Mouse (Mus musculus) liver, embryonic 13.5 days (tissue): ENCODE data around the gene Znrd1as. TPM values are rescaled to one million over a fixed set of nuclear protein-coding genes. Genes with fewer than 3 reads are reported as not detected.

ENCODE experiments used
- ATAC-seq: fragments of 200-750 bp; cut with Nextera tagmentation; 2 replicates; pipeline ENCODE4 v1.8.0; 2017; ENCODE audit warnings: low read depth, mild to moderate bottlenecking, moderate number of reproducible peaks, moderate library complexity
- DNase-seq: peaks from one replicate; pipeline ENCODE4 v3.0.0; 2022
- H3K27ac ChIP-seq: fragments of 300-500 bp; sonication (generic); 2 replicates; pipeline ENCODE4 v1.5.1; 2015; ENCODE audit warnings: moderate library complexity, mild to moderate bottlenecking, inconsistent platforms
- H3K27me3 ChIP-seq: fragments of 300-500 bp; sonication (generic); 2 replicates; pipeline ENCODE4 v1.6.1; 2015; ENCODE audit warnings: mild to moderate bottlenecking, inconsistent platforms
- H3K36me3 ChIP-seq: fragments of 300-500 bp; sonication (generic); 2 replicates; pipeline ENCODE4 v1.6.1; 2015; ENCODE audit warnings: mild to moderate bottlenecking, inconsistent platforms
- H3K4me1 ChIP-seq: fragments of 300-500 bp; sonication (generic); replicated peaks from 2 replicates; pipeline ENCODE4 v1.6.1; 2015; ENCODE audit warnings: inconsistent platforms
- H3K4me2 ChIP-seq: fragments of 300-500 bp; sonication (generic); 2 replicates; pipeline ENCODE4 v1.6.1; 2015; ENCODE audit warnings: inconsistent platforms, mild to moderate bottlenecking, moderate library complexity
- H3K4me3 ChIP-seq: fragments of 300-500 bp; sonication (generic); replicated peaks from 2 replicates; pipeline ENCODE4 v1.5.1; 2015; ENCODE audit warnings: mild to moderate bottlenecking, inconsistent platforms
- H3K9ac ChIP-seq: fragments of 300-500 bp; sonication (generic); 2 replicates; pipeline ENCODE4 v1.6.1; 2015; ENCODE audit warnings: mild to moderate bottlenecking, inconsistent platforms
- H3K9me3 ChIP-seq: fragments of 300-500 bp; sonication (generic); replicated peaks from 2 replicates; pipeline ENCODE4 v1.6.1; 2016; ENCODE audit warnings: inconsistent platforms
- WGBS: fragments of 180-500 bp; shearing (Covaris S2); methylation state at CpG from one replicate; pipeline ENCODE4 v1.1.7; 2015; ENCODE audit not compliant: insufficient replicate concordance; 5-methylcytosine and 5-hydroxymethylcytosine counted together
- polyA plus RNA-seq: library from polyadenylated mRNA; unstranded; fragments of >200 nt; fragmentation: Nextera tagmentation; extraction: Ambion mirVana; gene quantifications from 2 replicates; pipeline ENCODE4 v1.2.1, GENCODE M21; 2015

The Znrd1as gene
- polyA plus RNA-seq, 1 experiment from 2014 or later: 3.5 TPM

DNA sequence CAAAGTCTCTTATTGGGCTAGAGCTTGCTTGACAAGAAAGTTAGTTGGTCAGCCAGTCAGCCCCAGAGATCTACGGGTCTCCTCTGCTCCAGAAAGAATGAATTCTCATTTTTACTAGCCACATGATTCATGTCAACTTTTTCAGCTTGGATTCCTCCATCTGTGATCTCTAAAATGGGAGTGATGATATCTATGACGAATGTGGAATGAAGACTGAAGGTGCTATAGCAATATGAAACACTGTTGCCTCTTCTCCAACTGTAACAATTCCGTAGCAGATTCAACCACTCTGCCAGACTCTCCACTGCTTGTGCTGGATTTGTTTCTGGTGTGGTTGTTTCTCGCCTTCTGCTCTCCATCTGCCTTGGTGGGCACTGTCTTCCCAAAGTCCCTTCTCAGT is 27.3 kb upstream of the Znrd1as start:
- Histone ChIP-seq H3K27me3 (no peaks in the 10 kb centered on the region), H3K4me2 (no peak overlapping the region), H3K9ac (no peak overlapping the region), H3K27ac (no peak overlapping the region), H3K36me3 (no peaks in the 10 kb centered on the region), H3K4me3 (no peak overlapping the region), H3K9me3 (no peaks in the 10 kb centered on the region), H3K4me1 (no peaks in the 10 kb centered on the region)
- WGBS: 48% methylated on average over 4 of the region's 4 CpGs
- ATAC-seq (no peak), DNase-seq (no peak)

GRCm38 (mm10) chr17:36931806-36932205 is 26.6 kb upstream of the Znrd1as start:
- no peaks in the 10 kb centered on the region for H3K4me1 ChIP-seq
- ATAC-seq: no peak
- H3K27me3 ChIP-seq: no peaks in the 10 kb centered on the region
- no peak overlapping the region for H3K4me3 ChIP-seq
- H3K27ac ChIP-seq: no peak overlapping the region
- H3K36me3 ChIP-seq: no peaks in the 10 kb centered on the region
- WGBS: 46% methylated on average over 2 of the region's 2 CpGs
- H3K9me3 ChIP-seq: no peaks in the 10 kb centered on the region
- no peak overlapping the region for H3K4me2 ChIP-seq
- H3K9ac ChIP-seq: no peak overlapping the region
- no peak for DNase-seq

- no peak for ATAC-seq
- H3K27me3 ChIP-seq: peaks cover 46% of the 10 kb centered on the region
- no peak overlapping the region for H3K27ac ChIP-seq
- H3K36me3 ChIP-seq: no peaks in the 10 kb centered on the region
- 54% methylated on average over 2 of the region's 2 CpGs for WGBS
- H3K4me2 ChIP-seq: no peak overlapping the region
- H3K9me3 ChIP-seq: no peaks in the 10 kb centered on the region
- no peak for DNase-seq
- H3K4me3 ChIP-seq: no peak overlapping the region
- H3K4me1 ChIP-seq: 0 out of 2 replicates have a peak, but pooled peaks cover 2% of the 10 kb centered on the region
- H3K9ac ChIP-seq: no peak overlapping the region
Measured at GRCm38 (mm10) chr17:36938056-36938455, 20.3 kb upstream of the Znrd1as start.

DNA sequence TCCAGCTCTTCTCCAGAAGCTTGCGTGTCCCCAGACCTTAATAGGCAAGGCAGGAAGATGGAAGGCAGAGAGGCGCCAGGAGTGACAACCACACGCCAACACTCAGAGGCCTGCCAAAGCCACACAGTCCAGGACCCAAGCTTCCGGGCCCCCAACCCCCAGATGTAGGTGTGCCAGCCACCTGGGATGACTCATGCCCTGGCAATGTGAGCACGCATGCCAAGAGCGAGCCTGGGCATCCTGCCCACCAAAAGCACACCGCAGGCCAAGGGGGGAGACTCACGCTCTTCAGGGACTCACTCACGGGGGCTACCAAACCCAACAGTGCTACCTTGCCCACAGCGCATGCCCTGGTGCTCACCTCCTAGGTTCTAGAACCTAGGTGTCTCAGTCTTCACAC is 16.0 kb upstream of the Znrd1as start:
- no peak overlapping the region for H3K4me2 ChIP-seq
- no peaks in the 10 kb centered on the region for H3K9me3 ChIP-seq
- H3K36me3 ChIP-seq: no peaks in the 10 kb centered on the region
- H3K4me3 ChIP-seq: peak overlapping the region; percentile 33; the same call in 1 of the 2 replicates
- peaks cover 90% of the 10 kb centered on the region for H3K27me3 ChIP-seq
- 38% methylated on average over 10 of the region's 10 CpGs for WGBS
- DNase-seq (no peak), ATAC-seq (no peak)
- no peak overlapping the region for H3K9ac ChIP-seq
- H3K27ac ChIP-seq: no peak overlapping the region
- 0 out of 2 replicates have a peak, but pooled peaks cover 11% of the 10 kb centered on the region for H3K4me1 ChIP-seq

DNA sequence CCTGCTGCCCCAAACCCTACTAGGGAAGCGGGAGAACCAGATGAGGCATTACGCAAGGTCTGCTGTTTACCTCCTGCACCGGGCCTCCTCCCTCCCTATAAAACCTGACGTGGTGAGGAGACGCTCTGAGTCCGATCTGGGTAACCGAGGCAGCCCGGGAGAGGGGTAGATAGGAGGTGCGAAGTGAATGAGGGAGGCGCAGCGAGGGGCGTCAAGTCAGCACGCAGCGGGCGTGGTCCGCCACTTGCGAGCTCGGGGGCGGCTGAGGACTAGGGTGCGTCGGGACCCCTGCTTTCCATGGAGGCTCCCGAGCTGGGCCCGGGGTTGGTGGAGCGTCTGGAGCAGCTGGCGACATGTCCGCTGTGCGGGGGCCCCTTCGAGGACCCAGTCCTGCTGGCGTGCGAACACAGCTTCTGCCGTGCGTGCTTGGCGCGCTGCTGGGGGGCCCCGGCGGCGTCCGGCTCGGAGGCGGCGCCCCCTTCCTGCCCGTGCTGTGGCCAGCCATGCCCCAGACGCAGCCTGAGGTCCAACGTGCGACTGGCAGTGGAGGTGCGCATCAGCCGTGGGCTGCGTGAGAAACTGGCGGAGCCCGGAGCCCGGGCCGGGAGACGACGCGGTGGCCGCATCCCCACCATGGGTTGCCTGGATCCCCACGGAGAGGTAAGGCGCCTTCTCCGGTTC is 15.5 kb upstream of the Znrd1as start, which contains the start of gene Rnf39:
Gene Rnf39, plus strand, starts transcription at position 128 of the 681 bp plus-strand sequence.
- Histone ChIP-seq H3K9me3 (no peaks in the 10 kb centered on the region), H3K4me1 (0 out of 2 replicates have a peak, but pooled peaks cover 12% of the 10 kb centered on the region), H3K36me3 (no peaks in the 10 kb centered on the region), H3K4me3 (peak within 1 kb of the TSS; percentile 33), H3K27me3 (peaks cover 90% of the 10 kb centered on the region), H3K9ac (no peak within 1 kb of the TSS), H3K27ac (no peak within 1 kb of the TSS), H3K4me2 (peak within 1 kb of the TSS; percentile 55)
- ATAC-seq (no peak; the same call in 1 of the 2 replicates), DNase-seq (no peak)
- 3% methylated on average over 59 of the region's 59 CpGs for WGBS

DNA sequence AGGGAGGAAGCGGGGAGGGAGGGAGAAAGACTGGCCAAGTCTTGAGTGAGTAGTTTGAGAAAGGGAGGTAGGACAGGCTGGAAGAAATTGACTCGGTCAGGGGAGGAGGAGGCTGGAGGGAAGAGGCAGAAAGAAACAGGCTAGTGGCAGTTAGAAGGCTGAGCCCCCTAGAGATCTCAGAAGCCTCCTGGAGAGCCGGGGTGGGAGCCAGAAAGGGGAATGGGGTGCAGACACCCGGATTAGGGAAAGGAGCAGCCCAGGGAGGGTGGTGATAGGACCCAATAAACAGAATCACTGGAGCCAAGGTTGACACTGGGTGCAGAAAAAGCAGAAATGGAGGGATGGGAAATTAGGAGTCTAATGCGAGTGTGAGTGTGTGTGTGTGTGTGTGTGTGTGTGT is 14.7 kb upstream of the Znrd1as start:
- Histone ChIP-seq H3K4me2 (no peak overlapping the region), H3K9me3 (no peaks in the 10 kb centered on the region), H3K36me3 (peaks cover 4% of the 10 kb centered on the region), H3K4me3 (no peak overlapping the region), H3K27ac (no peak overlapping the region), H3K27me3 (peaks cover 93% of the 10 kb centered on the region), H3K9ac (no peak overlapping the region), H3K4me1 (0 out of 2 replicates have a peak, but pooled peaks cover 12% of the 10 kb centered on the region)
- DNase-seq (no peak), ATAC-seq (no peak)
- WGBS: 19% methylated on average over 5 of the region's 5 CpGs

DNA sequence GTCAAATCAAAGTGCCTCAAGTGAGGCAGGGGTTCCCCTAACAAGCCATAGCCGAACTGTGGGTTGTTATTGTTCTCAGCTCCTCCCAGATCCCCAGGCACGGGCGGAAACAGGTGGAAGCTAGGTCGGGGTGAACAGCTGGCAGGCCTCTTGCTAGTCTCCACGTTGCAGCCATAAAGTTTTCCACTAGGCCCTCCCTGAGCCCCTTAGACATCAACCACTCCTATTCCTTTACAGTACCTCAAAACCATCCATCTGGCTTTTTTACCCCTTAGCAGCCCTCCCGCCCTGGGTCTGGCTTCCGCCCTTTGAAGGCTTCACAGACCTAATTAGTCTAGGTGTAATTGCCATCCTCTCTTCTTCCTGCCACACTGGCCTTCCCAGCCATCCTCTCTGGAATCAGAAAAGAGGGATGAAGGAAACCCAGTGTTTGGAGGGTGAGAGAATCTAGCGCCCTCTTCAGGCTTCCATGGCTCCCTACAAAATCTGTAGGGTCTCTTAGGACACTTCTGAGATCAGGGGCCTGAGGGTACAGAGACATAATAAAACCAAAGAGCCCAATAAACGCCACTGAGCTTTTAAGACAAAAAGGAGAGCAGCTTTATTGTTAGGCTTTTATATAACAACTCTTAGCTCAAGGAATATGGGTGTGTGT is 14.1 kb upstream of the Znrd1as start:
- H3K4me2 ChIP-seq: no peak overlapping the region
- H3K4me3 ChIP-seq: no peak overlapping the region
- H3K9me3 ChIP-seq: no peaks in the 10 kb centered on the region
- 19% methylated on average over 9 of the region's 9 CpGs for WGBS
- DNase-seq (no peak), ATAC-seq (no peak)
- no peak overlapping the region for H3K27ac ChIP-seq
- no peak overlapping the region for H3K9ac ChIP-seq
- H3K36me3 ChIP-seq: peaks cover 10% of the 10 kb centered on the region
- H3K27me3 ChIP-seq: peaks cover 93% of the 10 kb centered on the region
- 0 out of 2 replicates have a peak, but pooled peaks cover 12% of the 10 kb centered on the region for H3K4me1 ChIP-seq

- WGBS: 1% methylated on average over 62 of the region's 62 CpGs
- peak overlapping the region; percentile 69 for H3K4me2 ChIP-seq
- no peak overlapping the region for H3K27ac ChIP-seq
- H3K27me3 ChIP-seq: peaks cover 72% of the 10 kb centered on the region
- peaks cover 30% of the 10 kb centered on the region for H3K4me1 ChIP-seq
- peak overlapping the region; percentile 48 for H3K4me3 ChIP-seq
- H3K36me3 ChIP-seq: peaks cover 15% of the 10 kb centered on the region
- no peak for DNase-seq
- H3K9ac ChIP-seq: peak overlapping the region; percentile 51
- H3K9me3 ChIP-seq: no peaks in the 10 kb centered on the region
- no peak for ATAC-seq
Measured at GRCm38 (mm10) chr17:36947051-36947819, 11.2 kb upstream of the Znrd1as start.

DNA sequence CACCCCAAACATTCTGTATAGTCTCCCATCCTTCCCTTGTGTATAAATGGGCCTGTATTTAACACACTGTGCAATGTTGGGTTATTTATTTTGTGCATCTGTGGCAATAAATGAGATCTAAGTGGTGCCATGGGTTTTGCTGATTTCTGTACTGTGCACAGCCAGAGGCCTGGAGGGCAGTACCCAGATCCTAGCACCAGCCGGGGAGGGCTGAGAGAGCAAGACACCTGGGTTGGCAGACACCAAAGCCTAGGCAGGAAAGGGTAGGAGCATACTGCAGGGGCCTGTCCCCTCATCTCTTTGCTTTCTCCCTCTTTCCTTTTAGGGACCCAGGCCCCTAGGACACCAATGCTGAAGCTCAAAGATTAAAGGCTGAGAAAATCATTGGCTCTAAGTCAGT is 10.1 kb upstream of the Znrd1as start:
- no peak overlapping the region for H3K27ac ChIP-seq
- H3K4me2 ChIP-seq: no peak overlapping the region
- H3K9me3 ChIP-seq: no peaks in the 10 kb centered on the region
- H3K36me3 ChIP-seq: peaks cover 15% of the 10 kb centered on the region
- H3K9ac ChIP-seq: no peak overlapping the region
- H3K4me3 ChIP-seq: no peak overlapping the region
- peaks cover 26% of the 10 kb centered on the region for H3K4me1 ChIP-seq
- DNase-seq (no peak), ATAC-seq (no peak)
- H3K27me3 ChIP-seq: peaks cover 61% of the 10 kb centered on the region
- 82% methylated on average over 1 of the region's 1 CpGs for WGBS

DNA sequence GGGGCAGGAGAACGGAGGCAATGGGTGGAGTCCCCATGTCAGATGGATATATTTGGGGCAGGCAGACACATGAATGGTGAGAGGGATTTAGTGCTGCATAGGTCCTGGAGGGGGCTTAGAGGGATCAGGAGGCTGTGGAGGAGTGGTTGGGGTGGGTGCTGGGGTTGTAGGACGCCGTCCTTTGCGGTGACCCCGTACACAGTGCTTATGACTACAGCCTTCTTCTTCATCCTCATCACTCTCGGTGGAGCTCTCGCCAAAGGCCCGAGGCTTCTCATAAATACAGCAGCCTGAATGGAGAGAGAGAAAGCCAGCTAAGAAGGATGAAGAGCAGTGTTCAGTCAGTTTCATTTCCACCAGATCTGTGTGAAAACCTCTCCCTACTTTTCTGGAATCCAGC is 9.1 kb upstream of the Znrd1as start:
- Histone ChIP-seq H3K4me2 (no peak overlapping the region), H3K4me3 (no peak overlapping the region), H3K36me3 (peaks cover 18% of the 10 kb centered on the region), H3K27me3 (peaks cover 52% of the 10 kb centered on the region), H3K4me1 (peaks cover 26% of the 10 kb centered on the region), H3K9me3 (no peaks in the 10 kb centered on the region), H3K27ac (no peak overlapping the region), H3K9ac (no peak overlapping the region)
- no peak for ATAC-seq
- DNase-seq: no peak
- WGBS: 84% methylated on average over 8 of the region's 8 CpGs
